Mouse (Mus musculus) layer of hippocampus, postnatal 10 days (tissue): ENCODE measurements around the gene March1. TPM values are rescaled to one million over a fixed set of nuclear protein-coding genes. Genes with fewer than 3 reads are reported as not detected.

Source experiments
- DNase-seq, 2 experiments: peaks; one replicate each; pipeline ENCODE4 v3.0.0; 2021; ENCODE audit warnings: low spot score in 2 of 2
- total RNA-seq, 2 experiments: library from RNA; stranded (reverse); gene quantifications; 2 replicates each; pipeline ENCODE4 v1.2.3; 2021

March1 gene
- total RNA-seq, 2 experiments from 2014 or later, result 77.6 to 80.4 TPM

- no peak for DNase-seq
Observed at GRCm38 (mm10) chr8:65982039-65982438, 364.3 kb downstream of the March1 start.

GRCm38 (mm10) chr8:65987665-65988064, 370.0 kb downstream of the March1 start:
- no peak for DNase-seq

GRCm38 (mm10) chr8:66022815-66023214, 405.1 kb downstream of the March1 start:
- DNase-seq, result no peak

GRCm38 (mm10) chr8:66033651-66034050, 416.0 kb downstream of the March1 start:
- no peak for DNase-seq

- no peak for DNase-seq
Observed at GRCm38 (mm10) chr8:66034429-66034828, 416.7 kb downstream of the March1 start.

GRCm38 (mm10) chr8:66094152-66094551, 476.5 kb downstream of the March1 start:
- DNase-seq, result no peak

- DNase-seq, result no peak
Observed at GRCm38 (mm10) chr8:66098148-66098547, 480.4 kb downstream of the March1 start.

- no peak for DNase-seq
Observed at GRCm38 (mm10) chr8:66119294-66119693, 501.6 kb downstream of the March1 start.

GRCm38 (mm10) chr8:66159648-66160047, 541.9 kb downstream of the March1 start:
- DNase-seq, result no peak

GRCm38 (mm10) chr8:66166835-66167234, 549.1 kb downstream of the March1 start:
- DNase-seq, result no peak

- DNase-seq, result no peak
Observed at GRCm38 (mm10) chr8:66167405-66168173, 549.9 kb downstream of the March1 start.

GRCm38 (mm10) chr8:66179336-66179735, 561.6 kb downstream of the March1 start:
- DNase-seq, result no peak

GRCm38 (mm10) chr8:66181265-66181664, 563.6 kb downstream of the March1 start:
- no peak for DNase-seq

GRCm38 (mm10) chr8:66182257-66182656, 564.6 kb downstream of the March1 start:
- DNase-seq, result no peak

GRCm38 (mm10) chr8:66183454-66183853, 565.8 kb downstream of the March1 start:
- no peak for DNase-seq

GRCm38 (mm10) chr8:66185226-66185625, 567.5 kb downstream of the March1 start:
- no peak for DNase-seq

GRCm38 (mm10) chr8:66194416-66194815, 576.7 kb downstream of the March1 start:
- peak in 1 of 2 experiments; percentile 18 for DNase-seq

GRCm38 (mm10) chr8:66200169-66200568, 582.5 kb downstream of the March1 start:
- no peak for DNase-seq

- DNase-seq, result peak in 1 of 2 experiments; percentile 28
Observed at GRCm38 (mm10) chr8:66203814-66204438, 586.2 kb downstream of the March1 start.

- no peak for DNase-seq
Observed at GRCm38 (mm10) chr8:66209553-66209952, 591.9 kb downstream of the March1 start.

- no peak for DNase-seq
Observed at GRCm38 (mm10) chr8:66210294-66210693, 592.6 kb downstream of the March1 start.

- DNase-seq, result no peak
Observed at GRCm38 (mm10) chr8:66219974-66220373, 602.3 kb downstream of the March1 start.

- no peak for DNase-seq
Observed at GRCm38 (mm10) chr8:66229931-66230330, 612.2 kb downstream of the March1 start.
